Mouse (Mus musculus) testis, adult 2 months (tissue): ENCODE measurements around the gene Cyp2d10.

ENCODE experiments used
- CTCF ChIP-seq: fragments of 200-500 bp; IDR thresholded peaks from 2 replicates; pipeline ENCODE4 v1.5.1; 2012; ENCODE audit warnings: low read depth, mild to moderate bottlenecking, inconsistent platforms, low read length, moderate library complexity; ENCODE audit not compliant: control insufficient read depth, insufficient read depth, insufficient replicate concordance
- POLR2A ChIP-seq: fragments of 200-500 bp; IDR thresholded peaks from 2 replicates; pipeline ENCODE4 v1.6.1; 2012; ENCODE audit warnings: low read depth, mild to moderate bottlenecking, inconsistent platforms, low read length, moderate library complexity; ENCODE audit not compliant: control insufficient read depth

- TF ChIP-seq POLR2A (no peak), CTCF (no peak)
These were observed 38.1 kb downstream of the Cyp2d10 start for GRCm38 (mm10) chr15:82368851-82369250.
